Mouse (Mus musculus): ENCODE measurements at regions not wholly inside any gene's neighbourhood (a gene's known extent, or its start where the extent isn't known, plus 50 kb on each side); places are given as distances from the start of the nearest gene placed in this dataset.

DNA sequence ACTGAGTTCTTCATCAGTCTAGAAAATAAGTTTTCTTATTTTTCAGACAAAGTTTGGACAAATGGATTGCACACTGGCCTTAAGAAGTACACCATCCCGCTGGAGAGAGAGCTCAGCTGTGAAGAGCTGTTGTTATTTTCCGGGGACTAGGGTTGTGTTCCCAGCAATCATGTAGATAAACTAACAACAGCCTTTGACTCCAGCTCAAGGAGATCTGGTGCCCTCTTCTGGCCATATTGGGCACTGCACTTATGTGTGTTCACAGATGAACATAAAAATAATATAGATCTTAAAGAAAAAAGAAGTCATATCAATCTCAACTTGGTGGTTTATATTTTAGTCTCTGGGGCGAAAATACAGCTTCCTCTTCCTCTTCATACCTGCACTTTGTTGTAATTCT is 633.0 kb downstream of the Dok5 start:
- Histone ChIP-seq H3K4me1 (replicated peaks; ENCODE audit: low read depth, low read length) (no peaks in the 10 kb centered on the region), H3K9me3 (ENCODE audit: low read length) (peaks cover 6% of the 10 kb centered on the region), H3K4me3 (replicated peaks; ENCODE audit: low read length) (no peak overlapping the region), H3K27me3 (ENCODE audit: insufficient read depth, low read length) (no peaks in the 10 kb centered on the region), H3K36me3 (ENCODE audit: insufficient read depth, low read length) (no peaks in the 10 kb centered on the region)
- TF ChIP-seq CTCF (conservative IDR thresholded peaks at IDR 0.05; ENCODE audit: low read length) (peak; percentile 69), POU5F1 (IDR thresholded peaks at IDR 0.05; ENCODE audit: borderline replicate concordance, low read length) (no peak)

DNA sequence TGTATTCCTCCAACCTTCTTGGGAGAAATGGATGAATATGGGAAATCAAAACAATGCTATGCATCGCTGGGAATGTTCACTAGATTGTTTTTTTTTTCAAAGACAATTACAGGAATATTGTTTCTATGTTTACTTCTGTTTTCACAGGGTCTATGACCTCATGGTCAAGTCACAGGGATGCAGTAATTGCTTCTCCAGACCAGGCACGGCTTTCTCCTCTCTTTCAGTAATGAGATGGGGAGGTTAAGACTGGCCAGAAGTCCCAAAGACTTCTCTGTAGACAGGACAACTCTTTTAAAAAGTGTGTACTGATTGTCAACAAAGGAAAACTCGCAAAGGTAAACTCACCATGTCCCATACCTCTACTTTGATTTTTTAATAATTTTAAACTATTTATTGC is 631.8 kb downstream of the Dok5 start:
- no peaks in the 10 kb centered on the region for H3K4me1 ChIP-seq (replicated peaks; ENCODE audit: low read depth, low read length)
- peaks cover 6% of the 10 kb centered on the region for H3K9me3 ChIP-seq (ENCODE audit: low read length)
- no peaks in the 10 kb centered on the region for H3K27me3 ChIP-seq (ENCODE audit: insufficient read depth, low read length)
- H3K36me3 ChIP-seq (ENCODE audit: insufficient read depth, low read length), result no peaks in the 10 kb centered on the region
- no peak overlapping the region for H3K4me3 ChIP-seq (replicated peaks; ENCODE audit: low read length)
- TF ChIP-seq NANOG (IDR thresholded peaks at IDR 0.05; ENCODE audit: borderline replicate concordance, low read length), result no peak
- no peak for TF ChIP-seq POU5F1 (IDR thresholded peaks at IDR 0.05; ENCODE audit: borderline replicate concordance, low read length)
- no peak for TF ChIP-seq CTCF (conservative IDR thresholded peaks at IDR 0.05; ENCODE audit: low read length)

- Histone ChIP-seq H3K9me3 (ENCODE audit: low read length) (peaks cover 13% of the 10 kb centered on the region), H3K36me3 (ENCODE audit: insufficient read depth, low read length) (no peaks in the 10 kb centered on the region), H3K4me3 (replicated peaks; ENCODE audit: low read length) (no peak overlapping the region), H3K27me3 (ENCODE audit: insufficient read depth, low read length) (no peaks in the 10 kb centered on the region), H3K4me1 (replicated peaks; ENCODE audit: low read depth, low read length) (no peaks in the 10 kb centered on the region)
- TF ChIP-seq CTCF (conservative IDR thresholded peaks at IDR 0.05; ENCODE audit: low read length) (no peak), POU5F1 (IDR thresholded peaks at IDR 0.05; ENCODE audit: borderline replicate concordance, low read length) (no peak)
Measured at GRCm38 (mm10) chr2:171358071-171358760, 626.6 kb downstream of the Dok5 start.

- Histone ChIP-seq H3K4me3 (replicated peaks; ENCODE audit: low read length) (no peak overlapping the region), H3K36me3 (ENCODE audit: insufficient read depth, low read length) (no peaks in the 10 kb centered on the region), H3K9me3 (ENCODE audit: low read length) (peaks cover 9% of the 10 kb centered on the region), H3K27me3 (ENCODE audit: insufficient read depth, low read length) (no peaks in the 10 kb centered on the region), H3K4me1 (replicated peaks; ENCODE audit: low read depth, low read length) (no peaks in the 10 kb centered on the region)
- no peak for TF ChIP-seq NANOG (IDR thresholded peaks at IDR 0.05; ENCODE audit: borderline replicate concordance, low read length)
- peak; percentile 42 for TF ChIP-seq CTCF (conservative IDR thresholded peaks at IDR 0.05; ENCODE audit: low read length)
- TF ChIP-seq POU5F1 (IDR thresholded peaks at IDR 0.05; ENCODE audit: borderline replicate concordance, low read length), result no peak
Measured at GRCm38 (mm10) chr2:171348156-171348555, 616.5 kb downstream of the Dok5 start.

DNA sequence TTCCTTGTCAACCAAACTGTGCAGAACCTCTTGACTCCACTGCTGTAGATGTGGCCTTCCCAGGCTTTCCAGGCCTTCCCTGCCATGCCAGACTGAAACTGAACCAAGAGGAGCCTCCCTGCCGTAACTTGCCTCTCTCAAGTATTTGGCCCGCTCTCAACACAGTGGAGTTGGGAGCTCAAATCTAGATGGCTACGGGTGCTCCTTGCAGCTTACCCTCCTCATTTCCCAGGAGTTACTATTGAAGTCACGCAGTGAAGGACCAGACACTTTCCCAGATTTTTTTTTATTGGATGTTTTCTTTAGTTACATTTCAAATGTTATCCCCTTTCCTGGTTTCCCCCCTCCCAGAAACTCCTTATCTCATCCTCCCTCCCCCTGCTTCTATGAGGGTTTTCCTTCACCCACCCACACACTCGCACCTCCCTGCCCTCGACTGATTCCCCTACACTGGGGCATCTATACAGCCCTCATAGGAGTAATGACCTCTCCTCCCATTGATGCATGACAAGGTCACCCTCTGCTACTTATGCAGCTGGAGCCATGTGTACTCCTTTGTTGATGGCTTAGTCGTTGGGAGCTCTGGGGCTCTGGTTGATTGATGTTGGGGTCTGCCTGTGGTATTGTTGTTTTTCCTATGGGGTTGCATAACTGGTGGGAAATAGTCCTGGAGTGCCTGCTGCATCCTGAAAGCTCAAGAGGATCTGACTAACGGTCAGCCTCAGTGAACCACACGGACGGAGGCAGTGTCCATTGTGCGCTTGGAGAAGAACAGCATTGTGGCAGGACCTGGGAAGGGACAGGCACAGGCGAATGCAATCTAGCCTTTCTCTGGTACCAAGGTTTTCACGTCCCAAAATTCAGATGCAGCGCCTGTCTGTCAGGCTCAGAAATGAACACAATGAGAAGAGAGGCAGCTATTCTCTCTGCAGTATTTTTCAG is 602.5 kb downstream of the Dok5 start:
- H3K36me3 ChIP-seq (ENCODE audit: insufficient read depth, low read length), result no peaks in the 10 kb centered on the region
- H3K4me1 ChIP-seq (replicated peaks; ENCODE audit: low read depth, low read length), result no peaks in the 10 kb centered on the region
- no peak overlapping the region for H3K4me3 ChIP-seq (replicated peaks; ENCODE audit: low read length)

DNA sequence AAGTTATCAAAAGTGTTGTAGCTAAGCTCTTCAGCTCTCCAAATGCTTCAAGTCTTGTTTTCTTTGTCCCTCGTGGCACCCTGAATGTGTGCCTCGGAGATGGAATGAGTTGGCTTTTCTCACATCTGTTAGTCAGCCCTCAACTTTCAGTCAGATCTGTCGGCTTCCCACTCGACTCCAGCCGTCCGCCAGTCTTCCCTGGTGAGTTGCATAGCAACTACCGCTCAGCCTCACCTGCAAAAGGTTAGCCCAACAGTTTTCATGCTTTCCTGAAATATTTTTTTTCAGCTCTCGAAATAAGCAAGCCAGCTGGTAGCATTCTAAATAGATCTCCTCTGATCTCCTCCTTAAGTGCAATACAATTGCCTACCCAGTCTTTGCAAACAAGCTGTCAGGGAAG is 601.2 kb downstream of the Dok5 start:
- TF ChIP-seq POU5F1 (IDR thresholded peaks at IDR 0.05; ENCODE audit: borderline replicate concordance, low read length) (no peak), CTCF (conservative IDR thresholded peaks at IDR 0.05; ENCODE audit: low read length) (no peak), NANOG (IDR thresholded peaks at IDR 0.05; ENCODE audit: borderline replicate concordance, low read length) (no peak)
- Histone ChIP-seq H3K4me1 (replicated peaks; ENCODE audit: low read depth, low read length) (no peaks in the 10 kb centered on the region), H3K36me3 (ENCODE audit: insufficient read depth, low read length) (no peaks in the 10 kb centered on the region), H3K27me3 (ENCODE audit: insufficient read depth, low read length) (no peaks in the 10 kb centered on the region), H3K4me3 (replicated peaks; ENCODE audit: low read length) (no peak overlapping the region), H3K9me3 (ENCODE audit: low read length) (peaks cover 6% of the 10 kb centered on the region; the same call in 1 of the 2 replicates)

More for the DNA sequence above, 602.5 kb downstream of the Dok5 start:
- H3K9me3 ChIP-seq (ENCODE audit: low read length), result peaks cover 6% of the 10 kb centered on the region; the same call in 1 of the 2 replicates
- TF ChIP-seq NANOG (IDR thresholded peaks at IDR 0.05; ENCODE audit: borderline replicate concordance, low read length), result no peak
- TF ChIP-seq CTCF (conservative IDR thresholded peaks at IDR 0.05; ENCODE audit: low read length), result no peak
- no peak for TF ChIP-seq POU5F1 (IDR thresholded peaks at IDR 0.05; ENCODE audit: borderline replicate concordance, low read length)
- no peaks in the 10 kb centered on the region for H3K27me3 ChIP-seq (ENCODE audit: insufficient read depth, low read length)

DNA sequence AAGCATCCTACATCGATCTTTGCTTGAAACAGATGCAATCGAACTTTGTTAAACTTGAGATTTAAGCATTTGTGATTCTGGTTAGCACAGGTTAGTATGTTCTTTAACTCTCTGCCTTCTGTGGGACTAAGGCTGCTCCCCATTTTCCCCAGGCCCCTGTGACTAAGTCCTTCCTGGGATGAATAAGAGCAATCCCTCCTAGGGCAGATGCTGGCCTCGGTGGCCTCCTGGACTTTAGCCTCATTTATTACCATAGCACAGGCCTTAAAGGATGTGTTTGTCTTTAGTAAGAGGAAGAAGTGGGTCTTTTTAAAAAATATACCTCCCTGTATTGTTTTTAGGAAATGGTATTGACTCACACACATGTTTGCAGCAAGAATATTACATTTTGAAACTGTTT is 599.9 kb downstream of the Dok5 start:
- Histone ChIP-seq H3K4me1 (replicated peaks; ENCODE audit: low read depth, low read length) (no peaks in the 10 kb centered on the region), H3K36me3 (ENCODE audit: insufficient read depth, low read length) (no peaks in the 10 kb centered on the region), H3K9me3 (ENCODE audit: low read length) (peaks cover 6% of the 10 kb centered on the region; the same call in 1 of the 2 replicates), H3K27me3 (ENCODE audit: insufficient read depth, low read length) (no peaks in the 10 kb centered on the region), H3K4me3 (replicated peaks; ENCODE audit: low read length) (no peak overlapping the region)
- TF ChIP-seq CTCF (conservative IDR thresholded peaks at IDR 0.05; ENCODE audit: low read length) (no peak), POU5F1 (IDR thresholded peaks at IDR 0.05; ENCODE audit: borderline replicate concordance, low read length) (no peak), NANOG (IDR thresholded peaks at IDR 0.05; ENCODE audit: borderline replicate concordance, low read length) (no peak)

DNA sequence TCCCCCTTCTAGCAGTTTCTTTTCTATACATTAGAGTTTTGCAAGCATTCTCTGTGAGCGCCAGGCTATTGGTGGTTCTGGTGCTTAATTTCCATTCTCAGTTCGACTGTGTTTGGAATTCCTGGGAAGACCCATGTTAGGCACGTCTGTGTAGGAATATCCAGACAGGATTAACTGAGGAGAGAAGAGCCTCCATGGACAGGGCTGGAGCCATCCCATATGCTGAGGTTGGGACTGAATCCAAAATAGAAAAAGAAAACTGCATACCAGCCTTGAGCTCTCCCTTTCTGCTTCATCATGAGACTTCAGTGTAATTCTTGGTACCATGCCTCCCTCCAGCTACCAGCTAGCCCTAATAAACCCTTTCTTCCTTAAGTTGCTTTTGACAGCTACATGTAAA is 595.3 kb downstream of the Dok5 start:
- H3K4me1 ChIP-seq (replicated peaks; ENCODE audit: low read depth, low read length), result no peaks in the 10 kb centered on the region
- no peaks in the 10 kb centered on the region for H3K36me3 ChIP-seq (ENCODE audit: insufficient read depth, low read length)
- peaks cover under 1% of the 10 kb centered on the region; the same call in 1 of the 2 replicates for H3K9me3 ChIP-seq (ENCODE audit: low read length)
- no peak for TF ChIP-seq NANOG (IDR thresholded peaks at IDR 0.05; ENCODE audit: borderline replicate concordance, low read length)
- H3K27me3 ChIP-seq (ENCODE audit: insufficient read depth, low read length), result no peaks in the 10 kb centered on the region
- no peak overlapping the region for H3K4me3 ChIP-seq (replicated peaks; ENCODE audit: low read length)
